Mouse (Mus musculus) liver, embryonic 12.5 days (tissue): ENCODE results near the gene Efna4. TPM values are rescaled to one million over a fixed set of nuclear protein-coding genes. Genes with fewer than 3 reads are reported as not detected.

Experiments
- ATAC-seq: fragments of 200-750 bp; cut with Nextera tagmentation; 2 replicates; pipeline ENCODE4 v1.8.0; 2017; ENCODE audit warnings: moderate number of reproducible peaks, mild to moderate bottlenecking, moderate library complexity
- H3K27ac ChIP-seq: fragments of 300-500 bp; sonication (generic); 2 replicates; pipeline ENCODE4 v1.5.1; 2016; ENCODE audit warnings: mild to moderate bottlenecking
- H3K27me3 ChIP-seq: fragments of 300-500 bp; sonication (generic); replicated peaks from 2 replicates; pipeline ENCODE4 v1.6.1; 2016; ENCODE audit warnings: mild to moderate bottlenecking, moderate library complexity
- H3K36me3 ChIP-seq: fragments of 300-500 bp; sonication (generic); 2 replicates; pipeline ENCODE4 v1.6.1; 2016; ENCODE audit warnings: mild to moderate bottlenecking, moderate library complexity
- H3K4me1 ChIP-seq: fragments of 300-500 bp; sonication (generic); 2 replicates; pipeline ENCODE4 v1.6.1; 2016
- H3K4me2 ChIP-seq: fragments of 300-500 bp; sonication (generic); 2 replicates; pipeline ENCODE4 v1.6.1; 2016; ENCODE audit warnings: mild to moderate bottlenecking, moderate library complexity
- H3K4me3 ChIP-seq: fragments of 300-500 bp; sonication (generic); 2 replicates; pipeline ENCODE4 v1.5.1; 2016; ENCODE audit warnings: mild to moderate bottlenecking, moderate library complexity
- H3K9ac ChIP-seq: fragments of 300-500 bp; sonication (generic); 2 replicates; pipeline ENCODE4 v1.6.1; 2016; ENCODE audit warnings: mild to moderate bottlenecking, moderate library complexity
- H3K9me3 ChIP-seq: fragments of 300-500 bp; sonication (generic); replicated peaks from 2 replicates; pipeline ENCODE4 v1.6.1; 2016; ENCODE audit warnings: mild to moderate bottlenecking, moderate library complexity
- WGBS: fragments of 180-500 bp; shearing (Covaris S2); methylation state at CpG from one replicate; pipeline ENCODE4 v1.1.7; 2016; ENCODE audit not compliant: insufficient replicate concordance; 5-methylcytosine and 5-hydroxymethylcytosine counted together
- polyA plus RNA-seq: library from polyadenylated mRNA; unstranded; fragments of >200 nt; fragmentation: Nextera tagmentation; extraction: Ambion mirVana; gene quantifications from 2 replicates; pipeline ENCODE4 v1.2.1, GENCODE M21; 2016

The Efna4 gene
- polyA plus RNA-seq, 1 experiment from 2014 or later = 2.1 TPM

DNA sequence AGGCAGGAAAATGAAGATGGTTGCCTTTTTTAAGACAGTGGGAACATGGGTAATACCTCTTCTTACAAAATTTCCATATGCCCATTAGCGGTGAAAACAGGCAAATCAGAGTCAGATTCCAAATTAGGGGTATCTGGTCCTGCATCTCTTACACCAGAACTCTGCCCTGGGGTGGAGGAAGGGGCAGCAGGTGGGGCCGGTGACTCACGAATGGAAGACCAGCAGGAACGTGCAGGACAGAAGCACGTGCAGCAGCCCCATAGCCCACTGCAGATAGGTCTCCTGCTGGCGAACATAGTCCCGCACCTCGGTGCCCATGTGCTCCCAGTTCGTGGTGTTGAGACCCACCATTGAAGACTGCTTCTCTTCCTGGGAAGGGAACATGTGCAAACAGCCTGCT lies 18.2 kb upstream of the Efna4 start:
- ATAC-seq = no peak
- Histone ChIP-seq H3K4me3 (no peak overlapping the region), H3K27ac (no peak overlapping the region), H3K9me3 (no peaks in the 10 kb centered on the region), H3K9ac (no peak overlapping the region), H3K4me2 (no peak overlapping the region), H3K36me3 (no peaks in the 10 kb centered on the region), H3K27me3 (peaks cover 61% of the 10 kb centered on the region), H3K4me1 (peaks cover 6% of the 10 kb centered on the region; the same call in 1 of the 2 replicates)
- WGBS = 50% methylated on average over 9 of the region's 9 CpGs

GRCm38 (mm10) chr3:89355512-89355902 lies 17.7 kb upstream of the Efna4 start:
- no peak for ATAC-seq
- Histone ChIP-seq H3K36me3 (no peaks in the 10 kb centered on the region), H3K4me3 (no peak overlapping the region), H3K4me1 (peaks cover 6% of the 10 kb centered on the region; the same call in 1 of the 2 replicates), H3K27me3 (peaks cover 66% of the 10 kb centered on the region), H3K4me2 (no peak overlapping the region), H3K9me3 (no peaks in the 10 kb centered on the region), H3K9ac (no peak overlapping the region), H3K27ac (no peak overlapping the region)
- 59% methylated on average over 6 of the region's 6 CpGs for WGBS

- Histone ChIP-seq H3K9ac (no peak overlapping the region), H3K4me3 (no peak overlapping the region), H3K4me2 (no peak overlapping the region), H3K9me3 (no peaks in the 10 kb centered on the region), H3K27me3 (peaks cover 72% of the 10 kb centered on the region), H3K27ac (no peak overlapping the region), H3K4me1 (peaks cover 12% of the 10 kb centered on the region), H3K36me3 (no peaks in the 10 kb centered on the region)
- ATAC-seq = no peak
- 9% methylated on average over 5 of the region's 5 CpGs for WGBS
Measured at GRCm38 (mm10) chr3:89354816-89355511, 17.1 kb upstream of the Efna4 start.

DNA sequence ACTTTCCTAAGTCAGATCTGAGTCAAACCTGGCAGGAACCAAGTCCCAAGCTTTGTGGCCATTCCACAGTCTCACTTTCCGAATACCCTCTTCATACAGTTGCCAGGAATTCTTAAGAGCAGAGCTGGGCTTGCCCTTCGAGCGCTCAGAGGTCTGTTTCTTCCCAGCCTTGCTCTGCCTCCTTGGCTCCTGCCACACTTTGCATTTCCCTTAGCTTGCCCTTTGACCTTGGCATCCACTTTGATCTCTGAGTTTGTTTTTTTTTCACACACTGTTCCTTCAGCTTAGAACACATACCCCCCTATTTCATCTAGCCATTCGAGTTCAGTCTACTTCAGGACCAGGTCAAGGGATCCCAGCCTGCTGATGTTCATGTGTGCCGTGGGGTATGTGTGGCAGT lies 13.4 kb upstream of the Efna4 start:
- Histone ChIP-seq H3K4me2 (no peak overlapping the region), H3K27me3 (peaks cover 87% of the 10 kb centered on the region), H3K9ac (no peak overlapping the region), H3K9me3 (no peaks in the 10 kb centered on the region), H3K4me1 (peaks cover 25% of the 10 kb centered on the region), H3K4me3 (no peak overlapping the region), H3K27ac (no peak overlapping the region), H3K36me3 (no peaks in the 10 kb centered on the region)
- ATAC-seq = no peak
- WGBS = 58% methylated on average over 5 of the region's 5 CpGs

- H3K36me3 ChIP-seq = no peaks in the 10 kb centered on the region
- peaks cover 78% of the 10 kb centered on the region for H3K27me3 ChIP-seq
- H3K9me3 ChIP-seq = no peaks in the 10 kb centered on the region
- peak within 1 kb of the TSS; percentile 52 for H3K9ac ChIP-seq
- H3K4me3 ChIP-seq = peak within 1 kb of the TSS; percentile 60
- 1% methylated on average over 59 of the region's 59 CpGs for WGBS
- ATAC-seq = peak; percentile 76
- H3K4me2 ChIP-seq = peak within 1 kb of the TSS; percentile 81
- peaks cover 25% of the 10 kb centered on the region for H3K4me1 ChIP-seq
- no peak within 1 kb of the TSS for H3K27ac ChIP-seq
Measured at GRCm38 (mm10) chr3:89349869-89350501, 12.2 kb upstream of the Efna4 start, which contains the start of gene Adam15. Gene Adam15, minus strand, starts transcription at chr3:89349996.

GRCm38 (mm10) chr3:89348911-89349868 lies 11.4 kb upstream of the Efna4 start:
- ATAC-seq = no peak

GRCm38 (mm10) chr3:89347916-89348315 lies 10.1 kb upstream of the Efna4 start:
- no peaks in the 10 kb centered on the region for H3K9me3 ChIP-seq
- no peak overlapping the region for H3K9ac ChIP-seq
- peaks cover 62% of the 10 kb centered on the region for H3K27me3 ChIP-seq
- H3K4me2 ChIP-seq = no peak overlapping the region
- no peak overlapping the region for H3K4me3 ChIP-seq
- no peak overlapping the region for H3K27ac ChIP-seq
- H3K36me3 ChIP-seq = no peaks in the 10 kb centered on the region
- 9% methylated on average over 1 of the region's 1 CpGs for WGBS
- ATAC-seq = no peak
- peaks cover 19% of the 10 kb centered on the region for H3K4me1 ChIP-seq

More at GRCm38 (mm10) chr3:89348911-89349868, 11.4 kb upstream of the Efna4 start:
- no peak overlapping the region for H3K27ac ChIP-seq
- no peaks in the 10 kb centered on the region for H3K36me3 ChIP-seq
- peaks cover 21% of the 10 kb centered on the region for H3K4me1 ChIP-seq
- H3K9ac ChIP-seq = peak overlapping the region; percentile 52
- H3K4me3 ChIP-seq = peak overlapping the region; percentile 60
- peak overlapping the region; percentile 81 for H3K4me2 ChIP-seq
- WGBS = 4% methylated on average over 38 of the region's 38 CpGs
- no peaks in the 10 kb centered on the region for H3K9me3 ChIP-seq
- H3K27me3 ChIP-seq = peaks cover 74% of the 10 kb centered on the region

DNA sequence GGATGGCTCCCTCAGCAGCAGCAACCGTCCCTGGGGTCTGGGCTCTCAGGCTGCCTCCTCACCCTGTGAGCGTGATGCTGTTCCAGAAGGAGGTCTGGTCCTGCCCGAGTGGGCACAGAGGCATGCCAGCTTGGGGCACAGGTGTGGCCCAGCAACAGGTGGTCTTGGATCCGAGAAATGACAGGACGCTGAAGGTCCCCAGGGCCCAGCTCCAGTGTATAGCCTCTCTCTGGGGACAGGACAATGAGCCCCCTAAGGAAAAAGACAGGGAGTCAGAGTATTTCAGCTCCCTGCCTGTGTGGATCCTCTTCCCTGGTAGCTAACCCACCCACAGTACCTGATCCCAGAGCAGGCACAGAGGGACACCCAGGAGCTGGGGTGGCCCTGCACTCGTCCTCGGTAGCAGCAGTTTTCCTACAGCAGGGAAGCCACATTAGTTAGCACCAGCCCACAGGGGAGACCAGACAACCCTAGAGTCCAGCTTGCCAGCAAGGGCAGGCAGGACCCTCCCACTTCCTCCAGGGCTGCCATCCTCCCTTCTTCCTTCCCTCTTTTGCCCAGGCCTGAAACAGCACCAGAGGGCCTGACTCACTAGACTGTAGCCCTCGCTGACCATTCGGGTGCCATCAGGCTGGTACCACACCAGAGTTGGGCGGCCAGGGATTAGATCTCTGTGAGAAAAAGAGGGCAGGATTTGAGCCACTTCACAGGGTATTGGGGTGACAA lies 9.2 kb upstream of the Efna4 start:
- 58% methylated on average over 10 of the region's 10 CpGs for WGBS
- H3K4me2 ChIP-seq = no peak overlapping the region
- peaks cover 19% of the 10 kb centered on the region for H3K4me1 ChIP-seq
- no peaks in the 10 kb centered on the region for H3K9me3 ChIP-seq
- H3K36me3 ChIP-seq = no peaks in the 10 kb centered on the region
- peaks cover 52% of the 10 kb centered on the region for H3K27me3 ChIP-seq
- ATAC-seq = no peak
- H3K4me3 ChIP-seq = no peak overlapping the region
- H3K9ac ChIP-seq = no peak overlapping the region
- no peak overlapping the region for H3K27ac ChIP-seq

DNA sequence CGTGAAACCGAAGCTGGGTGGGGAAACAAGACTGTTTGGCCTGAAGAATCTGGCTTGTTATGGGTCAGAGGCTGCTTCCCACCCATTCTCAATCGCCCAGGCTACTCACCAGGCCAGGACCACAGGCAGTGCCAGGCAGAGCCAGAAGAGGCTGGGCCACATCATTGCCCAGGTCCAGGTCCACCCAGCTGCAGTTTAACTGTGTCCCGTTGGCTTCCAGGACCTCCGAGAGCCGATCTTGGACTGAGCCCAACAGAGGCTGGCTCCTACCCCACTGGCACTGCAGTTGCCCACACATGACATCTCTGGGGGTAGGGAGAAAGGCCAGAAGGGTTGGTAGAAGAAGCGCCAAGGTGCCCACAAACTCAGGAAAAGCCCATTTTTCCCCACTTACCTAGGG lies 5.5 kb upstream of the Efna4 start:
- no peak overlapping the region for H3K4me3 ChIP-seq
- no peak overlapping the region for H3K4me2 ChIP-seq
- H3K27ac ChIP-seq = no peak overlapping the region
- no peaks in the 10 kb centered on the region for H3K36me3 ChIP-seq
- H3K4me1 ChIP-seq = peaks cover under 1% of the 10 kb centered on the region
- no peak for ATAC-seq
- H3K9ac ChIP-seq = no peak overlapping the region
- no peaks in the 10 kb centered on the region for H3K9me3 ChIP-seq
- peaks cover 32% of the 10 kb centered on the region for H3K27me3 ChIP-seq
- 77% methylated on average over 7 of the region's 7 CpGs for WGBS

- Histone ChIP-seq H3K36me3 (no peaks in the 10 kb centered on the region), H3K4me3 (no peak overlapping the region), H3K4me1 (peaks cover 14% of the 10 kb centered on the region), H3K9me3 (no peaks in the 10 kb centered on the region), H3K27me3 (peaks cover 34% of the 10 kb centered on the region), H3K9ac (no peak overlapping the region), H3K27ac (no peak overlapping the region), H3K4me2 (no peak overlapping the region)
- 79% methylated on average over 4 of the region's 4 CpGs for WGBS
- ATAC-seq = no peak
Measured at GRCm38 (mm10) chr3:89341794-89342193, 4.0 kb upstream of the Efna4 start.

DNA sequence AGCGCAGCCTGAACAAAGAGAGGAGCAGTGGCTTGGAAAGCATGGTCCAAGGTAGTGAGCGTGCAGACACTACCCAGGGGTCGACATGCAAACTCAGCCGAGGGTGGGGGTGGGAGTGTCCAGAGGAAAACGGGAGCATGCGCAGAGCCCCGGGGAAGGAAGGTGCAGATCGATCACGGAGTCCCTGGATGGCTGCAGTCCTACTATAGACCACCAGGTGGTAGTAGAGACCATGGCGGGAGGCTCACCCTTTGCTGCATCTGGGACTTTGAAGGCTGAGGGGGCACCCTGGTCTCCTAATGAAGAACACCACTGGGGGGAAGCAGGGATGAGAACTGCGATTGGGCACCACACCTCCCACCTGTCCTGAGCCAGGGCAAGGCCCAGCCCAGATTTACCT lies 2.6 kb upstream of the Efna4 start:
- Histone ChIP-seq H3K27ac (no peak overlapping the region), H3K4me1 (peaks cover 20% of the 10 kb centered on the region), H3K4me2 (peak overlapping the region; percentile 41), H3K36me3 (no peaks in the 10 kb centered on the region), H3K4me3 (0 out of 2 replicates have a peak overlapping the region, but pooled peaks have one; percentile 8), H3K9me3 (no peaks in the 10 kb centered on the region), H3K27me3 (peaks cover 43% of the 10 kb centered on the region), H3K9ac (no peak overlapping the region)
- WGBS = 11% methylated on average over 11 of the region's 11 CpGs
- no peak; the same call in 1 of the 2 replicates for ATAC-seq
